Mouse (Mus musculus) midbrain, embryonic 16.5 days (tissue): Measurements from ENCODE around the gene Camk2d. TPM values are rescaled to one million over a fixed set of nuclear protein-coding genes. Genes with fewer than 3 reads are reported as not detected.

ENCODE experiments used
- ATAC-seq: fragments of 200-750 bp; cut with Nextera tagmentation; 2 replicates; pipeline ENCODE4 v1.8.0; 2017; ENCODE audit warnings: moderate TSS enrichment
- H3K27ac ChIP-seq: fragments of 300-500 bp; sonication (generic); 2 replicates; pipeline ENCODE4 v1.5.1; 2014; ENCODE audit warnings: mild to moderate bottlenecking, low read length, mixed read lengths
- H3K27me3 ChIP-seq: fragments of 300-500 bp; sonication (generic); 2 replicates; pipeline ENCODE4 v1.6.1; 2014; ENCODE audit warnings: low read depth, low read length, mixed read lengths; ENCODE audit not compliant: control insufficient read depth, insufficient read depth
- H3K36me3 ChIP-seq: fragments of 300-500 bp; sonication (generic); 2 replicates; pipeline ENCODE4 v1.6.1; 2014; ENCODE audit warnings: mild to moderate bottlenecking, low read length, moderate library complexity, mixed read lengths; ENCODE audit not compliant: control insufficient read depth, insufficient read depth
- H3K4me1 ChIP-seq: fragments of 300-500 bp; sonication (generic); 2 replicates; pipeline ENCODE4 v1.6.1; 2014; ENCODE audit warnings: mild to moderate bottlenecking, low read length, mixed read lengths; ENCODE audit not compliant: control insufficient read depth, insufficient read depth
- H3K4me2 ChIP-seq: fragments of 300-500 bp; sonication (generic); 2 replicates; pipeline ENCODE4 v1.6.1; 2014; ENCODE audit warnings: mild to moderate bottlenecking, low read length, mixed read lengths
- H3K4me3 ChIP-seq: fragments of 300-500 bp; sonication (generic); 2 replicates; pipeline ENCODE4 v1.5.1; 2014; ENCODE audit warnings: low read depth, mild to moderate bottlenecking, low read length, moderate library complexity, mixed read lengths
- H3K9ac ChIP-seq: fragments of 300-500 bp; sonication (generic); 2 replicates; pipeline ENCODE4 v1.6.1; 2014; ENCODE audit warnings: low read depth, low read length, mixed read lengths
- H3K9me3 ChIP-seq: fragments of 300-500 bp; sonication (generic); replicated peaks from 2 replicates; pipeline ENCODE4 v1.6.1; 2014; ENCODE audit warnings: mild to moderate bottlenecking, low read length, mixed read lengths; ENCODE audit not compliant: control insufficient read depth, poor library complexity, severe bottlenecking
- WGBS: fragments of 180-500 bp; shearing (Covaris S2); extraction: QIAGEN DNeasy Blood & Tissue Kit; methylation state at CpG from one replicate; pipeline ENCODE4 v1.1.7; 2014; 5-methylcytosine and 5-hydroxymethylcytosine counted together
- polyA plus RNA-seq: library from polyadenylated mRNA; unstranded; fragments of >200 nt; fragmentation: Nextera tagmentation; extraction: Ambion mirVana; gene quantifications from 2 replicates; pipeline ENCODE4 v1.2.1, GENCODE M21; 2015

Gene Camk2d
- polyA plus RNA-seq, 1 experiment from 2014 or later = 74.7 TPM

- ATAC-seq = no peak
- Histone ChIP-seq H3K36me3 (no peaks in the 10 kb centered on the region), H3K9me3 (no peaks in the 10 kb centered on the region), H3K4me3 (no peak overlapping the region), H3K27ac (no peak overlapping the region), H3K4me1 (peaks cover 3% of the 10 kb centered on the region; the same call in 1 of the 2 replicates), H3K9ac (no peak overlapping the region), H3K4me2 (no peak overlapping the region), H3K27me3 (no peaks in the 10 kb centered on the region)
- 83% methylated on average over 9 of the region's 9 CpGs for WGBS
Measured at GRCm38 (mm10) chr3:126604656-126605434, 8.7 kb downstream of the Camk2d start.

- 71% methylated on average over 5 of the region's 5 CpGs for WGBS
- Histone ChIP-seq H3K27ac (no peak overlapping the region), H3K27me3 (no peaks in the 10 kb centered on the region), H3K4me1 (no peaks in the 10 kb centered on the region), H3K9me3 (no peaks in the 10 kb centered on the region), H3K9ac (no peak overlapping the region), H3K36me3 (no peaks in the 10 kb centered on the region), H3K4me3 (no peak overlapping the region), H3K4me2 (no peak overlapping the region)
- no peak for ATAC-seq
Measured at GRCm38 (mm10) chr3:126609310-126609709, 13.2 kb downstream of the Camk2d start.

GRCm38 (mm10) chr3:126609795-126610451 is 13.8 kb downstream of the Camk2d start:
- WGBS = 64% methylated on average over 14 of the region's 14 CpGs

GRCm38 (mm10) chr3:126611624-126612023 is 15.5 kb downstream of the Camk2d start:
- no peak overlapping the region for H3K4me3 ChIP-seq

More at GRCm38 (mm10) chr3:126609795-126610451, 13.8 kb downstream of the Camk2d start:
- Histone ChIP-seq H3K27me3 (no peaks in the 10 kb centered on the region), H3K4me1 (no peaks in the 10 kb centered on the region), H3K9ac (no peak overlapping the region), H3K9me3 (no peaks in the 10 kb centered on the region), H3K4me3 (no peak overlapping the region), H3K27ac (no peak overlapping the region), H3K36me3 (no peaks in the 10 kb centered on the region), H3K4me2 (no peak overlapping the region)
- ATAC-seq = no peak

GRCm38 (mm10) chr3:126612748-126613509 is 16.8 kb downstream of the Camk2d start:
- no peaks in the 10 kb centered on the region for H3K4me1 ChIP-seq
- no peaks in the 10 kb centered on the region for H3K27me3 ChIP-seq
- no peak for ATAC-seq
- H3K9ac ChIP-seq = no peak overlapping the region
- no peak overlapping the region for H3K4me2 ChIP-seq
- H3K4me3 ChIP-seq = no peak overlapping the region
- 37% methylated on average over 4 of the region's 4 CpGs for WGBS
- H3K9me3 ChIP-seq = no peaks in the 10 kb centered on the region
- no peak overlapping the region for H3K27ac ChIP-seq
- H3K36me3 ChIP-seq = no peaks in the 10 kb centered on the region

More at GRCm38 (mm10) chr3:126611624-126612023, 15.5 kb downstream of the Camk2d start:
- 16% methylated on average over 7 of the region's 7 CpGs for WGBS
- no peaks in the 10 kb centered on the region for H3K27me3 ChIP-seq
- no peak for ATAC-seq
- H3K4me2 ChIP-seq = no peak overlapping the region
- no peaks in the 10 kb centered on the region for H3K36me3 ChIP-seq
- H3K9me3 ChIP-seq = no peaks in the 10 kb centered on the region
- no peak overlapping the region for H3K27ac ChIP-seq
- H3K4me1 ChIP-seq = no peaks in the 10 kb centered on the region
- no peak overlapping the region for H3K9ac ChIP-seq

- 50% methylated on average over 11 of the region's 11 CpGs for WGBS
- no peaks in the 10 kb centered on the region for H3K36me3 ChIP-seq
- H3K9me3 ChIP-seq = no peaks in the 10 kb centered on the region
Measured at GRCm38 (mm10) chr3:126613510-126614128, 17.5 kb downstream of the Camk2d start.

GRCm38 (mm10) chr3:126615306-126615705 is 19.2 kb downstream of the Camk2d start:
- Histone ChIP-seq H3K27ac (no peak overlapping the region), H3K4me2 (no peak overlapping the region), H3K27me3 (no peaks in the 10 kb centered on the region), H3K36me3 (peaks cover 3% of the 10 kb centered on the region; the same call in 1 of the 2 replicates), H3K9me3 (no peaks in the 10 kb centered on the region), H3K9ac (no peak overlapping the region), H3K4me1 (no peaks in the 10 kb centered on the region), H3K4me3 (no peak overlapping the region)
- WGBS = 81% methylated on average over 6 of the region's 6 CpGs
- ATAC-seq = no peak

More at GRCm38 (mm10) chr3:126613510-126614128, 17.5 kb downstream of the Camk2d start:
- H3K4me1 ChIP-seq = no peaks in the 10 kb centered on the region
- no peak overlapping the region for H3K4me3 ChIP-seq
- H3K27me3 ChIP-seq = no peaks in the 10 kb centered on the region
- H3K9ac ChIP-seq = no peak overlapping the region
- no peak for ATAC-seq
- H3K4me2 ChIP-seq = no peak overlapping the region
- no peak overlapping the region for H3K27ac ChIP-seq

- H3K4me2 ChIP-seq = no peak overlapping the region
- no peaks in the 10 kb centered on the region for H3K4me1 ChIP-seq
- H3K9ac ChIP-seq = no peak overlapping the region
- H3K27me3 ChIP-seq = no peaks in the 10 kb centered on the region
- no peak overlapping the region for H3K4me3 ChIP-seq
- 93% methylated on average over 6 of the region's 6 CpGs for WGBS
- no peaks in the 10 kb centered on the region for H3K9me3 ChIP-seq
- no peak for ATAC-seq
- H3K36me3 ChIP-seq = peaks cover 3% of the 10 kb centered on the region; the same call in 1 of the 2 replicates
- H3K27ac ChIP-seq = no peak overlapping the region
Measured at GRCm38 (mm10) chr3:126620152-126620551, 24.1 kb downstream of the Camk2d start.
